Mouse (Mus musculus) MEL (cell line): Measurements from ENCODE around the gene Osbpl3.

Experiments
- BHLHE40 ChIP-seq: IDR thresholded peaks from 2 replicates; pipeline ENCODE4 v1.6.1; 2012; ENCODE audit warnings: low read depth, mild to moderate bottlenecking, inconsistent platforms, low read length, improper control_type of control experiment, borderline replicate concordance
- CHD1 ChIP-seq: IDR thresholded peaks from 2 replicates; pipeline ENCODE4 v1.6.1; 2012; ENCODE audit warnings: low read depth, mild to moderate bottlenecking, inconsistent platforms, low read length, improper control_type of control experiment
- CTCF ChIP-seq, 3 experiments: IDR thresholded peaks in 2 of 3; conservative IDR thresholded peaks in 1 of 3; 2 replicates each; pipeline ENCODE4 v1.5.1; 2011 to 2012; ENCODE audit warnings: low read length in 3 of 3, low read depth in 2 of 3, mild to moderate bottlenecking in 2 of 3, improper control_type of control experiment in 1 of 3, inconsistent platforms in 1 of 3, mixed read lengths in 1 of 3, moderate library complexity in 1 of 3; ENCODE audit not compliant: control insufficient read depth in 1 of 3, insufficient read depth in 1 of 3, poor library complexity in 1 of 3, severe bottlenecking in 1 of 3
- EP300 ChIP-seq, 2 experiments: IDR thresholded peaks; 2 replicates each; pipeline ENCODE4 v1.6.1; 2011; ENCODE audit warnings: improper control_type of control experiment in 2 of 2, low read length in 2 of 2, low read depth in 1 of 2, mild to moderate bottlenecking in 1 of 2
- GABPA ChIP-seq: IDR thresholded peaks from 2 replicates; pipeline ENCODE4 v1.6.1; 2012; ENCODE audit warnings: low read depth, mild to moderate bottlenecking, inconsistent platforms, low read length, improper control_type of control experiment, moderate library complexity
- MAX ChIP-seq: IDR thresholded peaks from 2 replicates; pipeline ENCODE4 v1.6.1; 2011; ENCODE audit warnings: low read length, improper control_type of control experiment
- MXI1 ChIP-seq: IDR thresholded peaks from 2 replicates; pipeline ENCODE4 v1.6.1; 2011; ENCODE audit warnings: mild to moderate bottlenecking, low read depth, low read length, improper control_type of control experiment
- MYB ChIP-seq: IDR thresholded peaks from 2 replicates; pipeline ENCODE4 v1.6.1; 2011; ENCODE audit warnings: mild to moderate bottlenecking, low read depth, low read length, improper control_type of control experiment
- ZKSCAN1 ChIP-seq: IDR thresholded peaks from 2 replicates; pipeline ENCODE4 v1.6.1; 2012; ENCODE audit warnings: low read depth, mild to moderate bottlenecking, inconsistent platforms, low read length, improper control_type of control experiment, moderate library complexity

- TF ChIP-seq CTCF (IDR thresholded peaks at IDR 0.05 in 2 of 3, conservative IDR thresholded peaks at IDR 0.05 in 1 of 3; ENCODE audit: control insufficient read depth in 1 of 3, insufficient read depth in 1 of 3, low read depth in 2 of 3, low read length in 3 of 3, poor library complexity in 1 of 3, severe bottlenecking in 1 of 3): peak; percentile 79 to 95 (median 95)
- no peak for TF ChIP-seq ZKSCAN1
- no peak for TF ChIP-seq GABPA
- no peak for TF ChIP-seq EP300 (IDR thresholded peaks at IDR 0.05; ENCODE audit: low read depth in 1 of 2, low read length in 2 of 2)
- no peak for TF ChIP-seq MYB
- no peak for TF ChIP-seq MAX
- TF ChIP-seq BHLHE40: no peak
- no peak for TF ChIP-seq MXI1
- TF ChIP-seq CHD1: no peak
These were observed 143.4 kb downstream of the Osbpl3 start for GRCm38 (mm10) chr6:50312647-50313046.
